Mouse (Mus musculus) adrenal gland, postnatal 4 days (tissue): ENCODE results near the gene Zfp128. TPM values are rescaled to one million over a fixed set of nuclear protein-coding genes. Genes with fewer than 3 reads are reported as not detected.
A peak's percentile ranks its signal among the peaks of the same experiment; 100 is the strongest.
"Not testable (repeated sequence)": the region's sequence is repeated elsewhere in the genome, so short reads cannot be mapped to it uniquely, and the experiment has no call there.

Experiments
- DNase-seq, 2 experiments: peaks; one replicate each; pipeline ENCODE4 v3.0.0; 2021 to 2022; ENCODE audit warnings: low spot score in 2 of 2, mixed read lengths in 2 of 2
- total RNA-seq, 2 experiments: library from RNA; stranded (reverse); gene quantifications; 2 replicates each; pipeline ENCODE4 v1.2.3; 2021

The Zfp128 gene
- total RNA-seq, 2 experiments from 2014 or later = 5.3 to 5.7 TPM

GRCm38 (mm10) chr7:12921705-12922465, 40.9 kb downstream of the Zfp128 start, which contains the start of gene Rps5:
TSS of gene Rps5 (plus strand) at chr7:12922290.
- peak; percentile 94 to 97 for DNase-seq

- DNase-seq = no peak
Measured at GRCm38 (mm10) chr7:12922729-12923128, 41.8 kb downstream of the Zfp128 start.

GRCm38 (mm10) chr7:12926316-12926715, 45.3 kb downstream of the Zfp128 start:
- no peak for DNase-seq

GRCm38 (mm10) chr7:12927191-12927680, 46.3 kb downstream of the Zfp128 start, which contains the start of gene Rnf225:
TSS of gene Rnf225 (plus strand) at chr7:12927416.
- DNase-seq = no peak

- no peak for DNase-seq
Measured at GRCm38 (mm10) chr7:12927693-12928589, 47.0 kb downstream of the Zfp128 start.

GRCm38 (mm10) chr7:12933615-12934140, 52.7 kb downstream of the Zfp128 start:
- no peak for DNase-seq

GRCm38 (mm10) chr7:12934808-12935207, 53.8 kb downstream of the Zfp128 start:
- DNase-seq = no peak

- DNase-seq = not testable (repeated sequence)
Measured at GRCm38 (mm10) chr7:12937254-12937803, 56.4 kb downstream of the Zfp128 start.

- DNase-seq = no peak
Measured at GRCm38 (mm10) chr7:12940599-12940998, 59.6 kb downstream of the Zfp128 start.

Other genes starting within 250 kb of the Zfp128 start
- gene Vmn2r54, start 240.9 kb upstream of the Zfp128 start, total RNA-seq = not detected
- not detected for gene Vmn2r55, start 196.2 kb upstream of the Zfp128 start, total RNA-seq
- gene Vmn2r56, start 146.2 kb upstream of the Zfp128 start, total RNA-seq = not detected
- 1 to 10 TPM; 8.0 to 8.2 TPM for gene Zscan18, start 77.5 kb upstream of the Zfp128 start, total RNA-seq
- 10 to 100 TPM; 16.0 to 16.4 TPM for gene Zfp329, start 62.3 kb upstream of the Zfp128 start, total RNA-seq
- gene Zfp110, start 46.4 kb upstream of the Zfp128 start, total RNA-seq = 10 to 100 TPM; 34.2 to 35.4 TPM
- gene Zscan22, start 16.6 kb downstream of the Zfp128 start, total RNA-seq = 10 to 100 TPM; 11.3 to 12.4 TPM
- gene Rps5, start 41.1 kb downstream of the Zfp128 start, total RNA-seq = 1,000 to 10,000 TPM; 1,322 to 1,347 TPM
- gene Rnf225, start 46.2 kb downstream of the Zfp128 start, total RNA-seq = under 1 TPM; 0.59 to 0.64 TPM
- gene Zfp324, start 84.7 kb downstream of the Zfp128 start, total RNA-seq = 10 to 100 TPM; 12.7 to 13.5 TPM
- 10 to 100 TPM in 1 of 2 experiments, 1 to 10 TPM in 1; 9.2 to 11.3 TPM for gene Zfp446, start 96.7 kb downstream of the Zfp128 start, total RNA-seq
- 10 to 100 TPM in 1 of 2 experiments, under 1 TPM in 1; 0.70 to 16.3 TPM for gene Slc27a5, start 117.0 kb downstream of the Zfp128 start, total RNA-seq
- 100 to 1,000 TPM; 392 to 400 TPM for gene Trim28, start 117.9 kb downstream of the Zfp128 start, total RNA-seq
- 10 to 100 TPM; 18.4 to 18.5 TPM for gene Zbtb45, start 128.9 kb downstream of the Zfp128 start, total RNA-seq
- 100 to 1,000 TPM; 181 to 189 TPM for gene Chmp2a, start 153.6 kb downstream of the Zfp128 start, total RNA-seq
- 100 to 1,000 TPM; 168 to 181 TPM for gene Ube2m, start 157.1 kb downstream of the Zfp128 start, total RNA-seq
- gene Mzf1, start 173.6 kb downstream of the Zfp128 start, total RNA-seq = 1 to 10 TPM; 5.5 to 6.0 TPM
- gene Vmn1r85, start 214.0 kb downstream of the Zfp128 start, total RNA-seq = not detected
- not detected for gene Vmn1r86, start 238.7 kb downstream of the Zfp128 start, total RNA-seq